Mouse (Mus musculus) cortical plate, adult 2 months (tissue): ENCODE results near the gene Xrcc5.

ENCODE experiments used
- CTCF ChIP-seq: fragments of 200-500 bp; IDR thresholded peaks from 2 replicates; pipeline ENCODE4 v1.5.1; 2011; ENCODE audit warnings: mild to moderate bottlenecking, control low read depth, low read length; ENCODE audit not compliant: insufficient read depth; ENCODE audit errors: extremely low read depth
- POLR2A ChIP-seq: fragments of 200-500 bp; IDR thresholded peaks from 2 replicates; pipeline ENCODE4 v1.6.1; 2011; ENCODE audit warnings: mild to moderate bottlenecking, low read length, control low read depth; ENCODE audit not compliant: insufficient read depth; ENCODE audit errors: extremely low read depth

GRCm38 (mm10) chr1:72414133-72414532 is 106.9 kb downstream of the Xrcc5 start:
- TF ChIP-seq CTCF (no peak), POLR2A (no peak)
